Mouse (Mus musculus) right cerebral cortex, postnatal 36 days (tissue): Measurements from ENCODE around the gene Atg13.
"Not testable (repeated sequence)": the region's sequence is repeated elsewhere in the genome, so short reads cannot be mapped to it uniquely, and the experiment has no call there.

Experiments
- DNase-seq, 2 experiments: peaks; one replicate each; pipeline ENCODE4 v3.0.0; 2022; ENCODE audit warnings: low spot score in 2 of 2, mixed read lengths in 1 of 2

Gene Atg13

DNA sequence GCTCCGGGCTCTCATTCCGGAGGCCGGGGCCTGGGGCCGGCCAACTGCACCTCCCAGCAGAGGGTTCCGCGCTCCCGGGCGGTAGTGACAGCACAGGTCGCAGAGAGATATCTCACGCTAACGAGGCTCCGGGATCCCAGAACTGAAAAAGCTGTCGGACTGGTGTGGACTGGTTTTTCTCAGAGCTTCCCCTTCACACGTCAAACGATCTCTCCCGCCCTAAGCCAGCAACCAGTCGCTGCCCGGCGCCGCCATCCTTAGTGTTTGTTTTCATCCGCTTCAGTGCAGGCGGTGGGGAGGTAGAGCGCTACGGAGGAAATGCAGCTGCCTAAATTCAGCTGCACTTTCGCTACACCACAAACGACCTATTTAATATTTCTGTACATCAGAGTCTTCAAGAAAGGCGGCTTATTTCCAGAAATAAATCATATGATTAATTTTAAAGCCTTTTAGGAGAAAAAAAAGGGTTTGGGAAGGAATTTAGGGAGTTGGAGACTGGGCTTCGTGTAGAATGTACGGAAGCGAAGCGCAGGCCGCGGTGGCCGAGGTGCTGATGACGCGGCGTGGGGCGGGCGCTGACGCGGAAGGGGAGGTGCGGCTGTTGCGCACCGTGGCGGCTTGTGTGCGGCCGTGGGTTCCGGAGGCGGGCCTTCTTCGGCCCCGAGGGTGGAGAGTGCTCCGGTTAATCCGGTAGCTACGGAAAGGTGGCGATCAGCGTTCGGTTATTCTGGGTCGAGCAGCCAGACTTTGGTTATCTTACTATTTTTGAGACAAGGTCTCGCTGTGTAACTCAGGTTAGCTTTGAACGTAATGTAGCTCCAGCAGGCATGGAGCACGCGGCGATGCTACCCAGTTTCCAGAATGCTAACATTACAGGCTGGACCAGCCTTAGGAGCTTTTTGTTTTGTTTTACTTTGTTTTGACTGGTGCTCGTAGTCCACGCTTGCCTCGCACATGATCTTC lies at the start of gene Atg13, which contains the start of gene Harbi1:
Gene Atg13, minus strand, starts transcription at position 305 of the 963 bp plus-strand sequence.
Gene Harbi1, plus strand, starts transcription at position 581 of the 963 bp plus-strand sequence.
- peak; percentile 85 to 89 for DNase-seq

GRCm38 (mm10) chr2:91749811-91750261 lies 39.5 kb upstream of the Atg13 start:
- DNase-seq: no peak

GRCm38 (mm10) chr2:91744686-91745085 lies 34.3 kb upstream of the Atg13 start:
- no peak for DNase-seq

DNA sequence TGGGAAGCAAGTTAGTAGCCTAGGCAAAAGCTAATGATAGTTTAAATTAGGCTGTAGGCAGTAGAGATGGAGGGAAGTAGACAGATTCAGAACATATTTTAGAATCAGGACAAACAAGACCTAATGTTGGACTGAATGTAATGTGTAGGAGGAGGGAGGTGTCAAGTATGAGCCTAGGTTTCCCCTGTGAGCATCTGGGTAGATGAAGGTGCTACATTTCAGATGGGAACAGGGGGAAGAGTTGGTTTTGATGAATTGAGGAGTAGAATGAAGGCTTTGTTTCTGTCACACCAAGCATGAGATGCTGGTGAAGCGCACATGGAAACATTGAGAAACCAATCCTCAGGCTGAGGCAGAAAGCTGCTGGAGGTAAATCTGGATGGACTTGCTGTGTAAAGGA lies 29.2 kb upstream of the Atg13 start:
- peak in 1 of 2 experiments; percentile 10 for DNase-seq

DNA sequence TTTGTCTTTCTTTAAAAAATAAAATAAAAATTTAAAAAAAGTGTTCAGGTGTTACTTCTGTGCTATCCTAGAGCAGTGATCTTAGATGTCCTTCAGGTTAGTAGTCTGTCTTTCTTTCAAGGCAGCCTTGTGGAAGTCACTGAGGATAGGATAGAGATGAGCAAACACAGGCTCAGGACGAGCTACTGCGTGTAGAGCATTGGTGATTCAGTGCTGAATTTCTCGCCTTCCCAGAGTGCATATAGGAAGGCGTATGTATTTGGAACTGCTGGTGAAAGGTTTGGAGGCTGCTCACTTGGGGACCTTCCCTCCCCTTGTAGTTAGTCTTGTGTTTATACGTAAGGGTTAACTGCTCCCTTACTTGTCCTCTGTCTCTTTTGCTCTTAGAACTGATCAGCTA lies 24.8 kb upstream of the Atg13 start:
- no peak for DNase-seq

GRCm38 (mm10) chr2:91729971-91730821 lies 19.8 kb upstream of the Atg13 start, which contains the start of gene Ambra1:
TSS of gene Ambra1 (plus strand) at chr2:91730134.
- DNase-seq: peak; percentile 87 to 89

DNA sequence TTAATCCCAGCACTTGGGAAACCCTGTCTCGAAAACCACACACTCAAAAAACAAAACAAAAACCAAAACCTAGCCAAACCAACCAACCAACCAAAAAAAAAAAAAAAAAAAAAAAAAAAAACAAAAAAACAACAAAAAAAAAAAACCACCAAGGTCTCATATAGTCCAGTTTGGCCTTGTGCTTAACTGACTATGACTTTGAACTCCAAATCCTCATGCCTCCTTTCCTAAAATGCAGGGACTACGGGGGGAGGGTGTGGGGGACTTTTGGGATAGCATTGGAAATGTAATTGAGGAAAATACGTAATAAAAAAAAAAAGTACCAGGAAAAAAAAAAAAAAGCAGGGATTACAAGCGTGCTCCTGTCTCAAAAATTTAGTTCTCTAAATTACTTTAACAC lies 19.2 kb upstream of the Atg13 start:
- no peak for DNase-seq

- DNase-seq: no peak
Observed at GRCm38 (mm10) chr2:91727011-91727410, 16.6 kb upstream of the Atg13 start.

- not testable (repeated sequence) for DNase-seq
Observed at GRCm38 (mm10) chr2:91725476-91725875, 15.1 kb upstream of the Atg13 start.

GRCm38 (mm10) chr2:91724716-91725115 lies 14.3 kb upstream of the Atg13 start:
- no peak for DNase-seq

DNA sequence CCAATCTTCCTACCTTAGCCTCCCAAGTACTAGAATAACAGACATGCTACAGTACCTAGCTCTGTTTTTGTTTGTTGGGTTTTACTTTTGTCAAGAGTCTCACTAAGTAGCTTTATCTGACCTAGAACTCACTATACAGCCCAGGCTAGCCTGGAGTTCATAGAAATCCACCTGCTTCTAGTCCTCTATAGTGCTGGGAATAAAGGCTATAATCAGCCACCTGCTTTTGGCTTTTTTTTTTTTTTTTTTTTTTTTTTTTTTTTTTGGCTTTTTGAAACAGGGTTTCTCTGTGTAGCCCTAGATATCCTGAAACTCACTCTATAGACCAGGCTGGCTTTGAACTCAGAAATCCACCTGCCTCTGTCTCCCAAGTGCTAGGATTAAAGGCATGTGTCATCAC lies 13.6 kb upstream of the Atg13 start:
- DNase-seq: no peak

GRCm38 (mm10) chr2:91723382-91723781 lies 13.0 kb upstream of the Atg13 start:
- no peak for DNase-seq

- DNase-seq: no peak
Observed at GRCm38 (mm10) chr2:91718276-91718675, 7.9 kb upstream of the Atg13 start.

DNA sequence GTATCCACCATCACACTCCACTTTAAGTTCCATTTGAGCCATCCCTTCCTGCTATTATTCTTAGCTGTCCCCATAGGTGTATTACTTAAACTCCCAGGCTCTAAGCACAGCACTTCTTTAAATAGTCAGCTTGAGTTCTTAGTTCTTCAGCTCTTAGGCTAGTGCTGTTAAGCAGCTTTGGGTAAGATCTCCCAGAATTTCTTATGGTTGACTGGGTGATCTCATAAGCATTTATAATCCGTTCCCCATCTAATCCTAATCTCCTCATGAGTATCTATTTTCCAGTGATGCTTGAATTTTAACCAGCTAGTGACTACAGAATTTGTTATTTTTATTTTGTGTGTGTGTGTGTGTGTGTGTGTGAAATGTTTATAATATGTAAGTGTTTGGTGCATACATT lies 4.5 kb upstream of the Atg13 start:
- DNase-seq: no peak

- DNase-seq: no peak
Observed at GRCm38 (mm10) chr2:91711256-91711925, 1.0 kb upstream of the Atg13 start.

- no peak for DNase-seq
Observed at GRCm38 (mm10) chr2:91708361-91708760, 2.0 kb downstream of the Atg13 start.

- DNase-seq: no peak
Observed at GRCm38 (mm10) chr2:91706456-91706855, 3.9 kb downstream of the Atg13 start.

GRCm38 (mm10) chr2:91705736-91706135 lies 4.6 kb downstream of the Atg13 start:
- DNase-seq: no peak

GRCm38 (mm10) chr2:91701366-91701765 lies 9.0 kb downstream of the Atg13 start:
- DNase-seq: no peak

GRCm38 (mm10) chr2:91699225-91699624 lies 11.2 kb downstream of the Atg13 start:
- no peak for DNase-seq

DNA sequence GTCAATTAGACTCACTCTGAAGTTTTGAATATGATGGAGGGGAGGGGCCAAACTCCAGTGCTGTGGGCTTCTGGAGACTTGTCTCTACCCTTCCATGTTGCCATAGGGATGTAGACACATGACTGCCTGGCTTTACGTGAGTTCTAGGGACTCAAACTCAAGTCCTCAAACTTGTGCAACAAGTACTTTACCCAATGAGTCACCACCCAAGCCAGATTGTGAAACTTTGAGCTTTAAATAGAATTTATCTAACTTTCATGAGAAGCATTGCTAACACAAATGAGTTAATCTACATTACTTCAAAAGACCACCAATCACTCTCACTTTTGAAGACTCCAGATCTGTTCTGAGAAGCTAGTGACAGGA lies 14.2 kb downstream of the Atg13 start:
- DNase-seq: no peak
